Mouse (Mus musculus): ENCODE measurements around the gene Ago1. TPM values are rescaled to one million over a fixed set of nuclear protein-coding genes. Genes with fewer than 3 reads are reported as not detected.

The Ago1 gene
- total RNA-seq, 2 experiments from 2014 or later: 5.8 to 6.2 TPM

DNA sequence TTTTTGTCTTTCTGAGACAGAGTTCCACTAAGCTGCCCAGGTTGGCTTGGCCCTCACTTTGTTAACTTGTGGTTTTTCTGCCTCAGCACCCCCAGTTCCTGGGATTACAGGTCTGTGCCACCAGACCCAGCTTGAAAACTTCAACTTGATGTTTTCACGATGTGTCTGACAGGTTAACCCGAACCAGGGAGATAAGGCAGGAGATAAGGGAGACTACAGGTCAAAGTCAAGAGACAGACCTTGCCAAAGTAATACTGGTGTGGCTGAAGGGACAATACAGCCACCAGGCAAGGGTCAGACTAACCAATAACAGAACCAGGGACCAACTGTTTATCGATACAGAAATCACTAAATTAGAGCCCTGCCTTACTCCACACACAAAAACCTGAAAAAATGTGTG is 11.9 kb upstream of the Ago1 start:
- no peak for DNase-seq (ENCODE audit: low spot score)

DNA sequence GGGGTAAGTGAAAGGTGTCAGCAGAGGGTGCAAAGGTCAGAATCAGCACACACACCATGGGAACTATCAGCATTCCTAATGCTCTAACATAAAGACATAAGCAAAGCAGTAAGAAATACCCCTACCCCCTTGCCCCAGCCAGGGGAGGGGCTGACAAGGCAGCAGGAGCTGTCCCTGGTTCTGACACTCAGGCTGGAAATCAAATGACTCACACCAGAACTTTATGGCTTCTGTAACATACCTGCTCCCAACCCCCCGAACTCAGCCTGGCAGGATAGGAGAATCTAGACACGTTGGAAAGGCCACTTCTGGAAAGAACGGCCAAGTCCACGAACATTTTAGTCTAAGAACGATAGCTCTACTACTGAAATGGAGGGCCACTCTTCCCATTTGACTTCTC is 4.6 kb upstream of the Ago1 start:
- DNase-seq (ENCODE audit: low spot score): no peak

DNA sequence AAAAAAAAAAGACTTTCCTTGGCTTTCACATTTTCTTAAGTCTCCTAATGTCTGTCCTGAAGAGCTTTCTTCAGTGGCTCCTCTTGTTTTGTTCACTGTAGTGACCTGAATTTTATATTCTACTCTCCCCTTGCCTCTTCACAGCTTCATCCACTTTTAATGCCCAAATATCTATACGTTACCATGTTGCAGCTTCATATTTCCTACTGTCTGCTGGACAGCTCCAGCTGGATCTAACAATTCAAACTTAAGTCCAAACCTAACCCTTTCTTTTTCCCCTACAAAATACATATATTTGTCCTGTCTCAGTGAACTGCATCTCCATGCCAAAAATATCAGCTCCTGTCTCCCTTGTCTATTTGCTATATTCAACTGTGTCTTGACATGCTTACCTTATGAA is 951 bp upstream of the Ago1 start:
- DNase-seq (ENCODE audit: low spot score): no peak

DNA sequence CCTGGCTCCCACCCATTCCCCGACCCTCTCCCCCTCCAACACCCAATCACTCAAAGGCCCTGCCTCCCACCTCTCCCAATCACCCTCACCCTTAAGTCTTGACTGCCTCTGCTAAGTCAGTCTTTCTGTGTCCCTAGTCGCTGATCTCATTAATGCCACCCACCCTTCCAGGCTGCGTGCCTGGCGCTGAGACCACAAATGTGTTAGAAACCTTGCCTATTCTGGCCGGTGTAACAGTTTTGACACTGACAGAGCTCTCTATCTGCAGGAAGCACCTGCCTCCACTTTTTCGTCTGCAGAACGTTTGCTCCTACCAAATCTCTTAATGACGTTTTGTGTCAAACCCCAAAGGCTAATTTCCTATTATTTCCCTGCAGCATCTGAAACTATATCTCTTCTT is 542 bp upstream of the Ago1 start:
- DNase-seq (ENCODE audit: low spot score): no peak

DNA sequence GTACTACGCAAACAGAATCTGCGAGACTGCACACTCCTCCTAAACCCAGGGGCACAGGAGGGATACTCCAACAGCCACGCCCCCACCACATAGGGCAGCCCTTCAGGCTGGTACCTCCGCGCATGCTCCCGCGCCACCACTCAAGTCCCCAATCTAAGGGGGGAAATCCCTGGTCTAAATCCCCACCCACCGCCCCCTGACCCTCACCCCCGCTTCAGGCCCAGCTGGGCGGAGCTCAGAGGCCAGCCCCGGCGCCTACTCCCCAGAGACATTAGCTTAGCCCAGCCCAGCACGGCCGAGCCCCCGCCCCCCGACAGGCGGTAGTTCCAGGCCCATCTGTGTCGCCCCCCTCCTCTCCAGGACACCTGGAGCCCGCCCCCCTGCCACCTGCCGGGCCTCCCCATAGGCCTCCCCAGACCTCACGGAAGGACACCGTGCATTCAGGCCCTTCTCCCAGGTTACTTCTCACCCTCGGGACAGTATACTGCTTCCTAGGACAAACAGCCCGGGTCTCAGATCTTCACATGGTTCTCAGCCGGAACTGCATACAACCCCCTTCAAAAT is 580 bp downstream of the Ago1 start:
- DNase-seq (ENCODE audit: low spot score): peak; percentile 30

DNA sequence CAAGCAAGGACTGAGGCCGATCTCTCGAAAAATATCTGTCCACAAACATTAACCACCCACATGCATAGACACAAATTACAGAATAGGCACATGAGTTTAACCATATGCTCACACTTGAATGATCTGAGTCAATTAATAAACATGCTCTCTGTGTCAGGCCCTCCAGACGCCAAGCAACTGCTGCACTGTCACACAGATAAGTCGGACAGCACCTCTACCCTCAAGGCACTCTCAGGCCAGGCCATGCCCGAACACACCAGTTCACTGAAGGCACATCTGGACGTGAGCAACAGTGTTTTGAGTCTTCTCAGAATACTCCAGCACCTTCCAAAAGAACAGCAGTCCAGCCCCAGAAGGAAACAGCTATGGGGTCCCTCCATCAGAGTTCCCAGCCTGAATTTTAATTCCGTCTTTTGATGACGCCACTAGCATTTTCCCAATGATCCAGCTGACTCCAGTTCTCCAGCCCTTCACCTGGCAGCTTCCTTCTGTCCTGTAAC is 2.1 kb downstream of the Ago1 start:
- DNase-seq (ENCODE audit: low spot score): no peak

DNA sequence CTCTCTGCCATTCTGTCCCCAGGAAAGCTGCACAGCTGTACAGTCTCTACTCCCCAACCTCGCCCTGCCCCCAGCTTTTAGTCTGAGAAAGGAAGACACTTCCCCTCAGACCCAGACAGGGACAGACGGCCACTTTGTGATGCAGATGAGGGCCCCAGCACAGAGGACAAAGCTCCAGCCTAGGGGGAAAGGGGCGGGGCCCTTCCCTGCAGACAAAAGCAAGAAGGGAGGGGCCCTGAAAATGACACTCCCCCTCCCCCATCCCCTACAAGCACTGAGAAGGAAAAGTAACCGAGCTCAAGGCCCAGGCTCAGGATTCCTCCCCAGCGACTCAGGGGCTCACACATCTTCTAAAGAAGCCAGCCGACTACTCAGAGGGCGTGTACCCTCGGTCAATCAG is 2.5 kb downstream of the Ago1 start:
- no peak for DNase-seq (ENCODE audit: low spot score)

DNA sequence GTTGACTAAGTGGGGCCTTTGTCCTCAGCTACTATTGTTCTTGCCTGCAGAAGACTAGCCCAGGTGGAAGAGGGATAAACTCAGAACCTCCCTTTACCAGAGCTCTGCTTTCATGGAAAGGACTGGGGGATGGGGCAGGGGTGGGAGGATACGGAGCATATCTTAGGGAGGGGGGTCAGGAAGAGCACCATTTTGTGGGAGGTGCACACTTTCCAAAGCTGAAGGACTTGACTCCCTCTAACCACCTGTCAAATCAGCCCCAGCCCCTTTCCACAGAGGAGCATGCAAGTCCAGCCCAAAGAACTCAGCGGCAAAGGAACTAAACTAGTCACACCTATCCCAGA is 3.5 kb downstream of the Ago1 start:
- DNase-seq (ENCODE audit: low spot score): no peak

DNA sequence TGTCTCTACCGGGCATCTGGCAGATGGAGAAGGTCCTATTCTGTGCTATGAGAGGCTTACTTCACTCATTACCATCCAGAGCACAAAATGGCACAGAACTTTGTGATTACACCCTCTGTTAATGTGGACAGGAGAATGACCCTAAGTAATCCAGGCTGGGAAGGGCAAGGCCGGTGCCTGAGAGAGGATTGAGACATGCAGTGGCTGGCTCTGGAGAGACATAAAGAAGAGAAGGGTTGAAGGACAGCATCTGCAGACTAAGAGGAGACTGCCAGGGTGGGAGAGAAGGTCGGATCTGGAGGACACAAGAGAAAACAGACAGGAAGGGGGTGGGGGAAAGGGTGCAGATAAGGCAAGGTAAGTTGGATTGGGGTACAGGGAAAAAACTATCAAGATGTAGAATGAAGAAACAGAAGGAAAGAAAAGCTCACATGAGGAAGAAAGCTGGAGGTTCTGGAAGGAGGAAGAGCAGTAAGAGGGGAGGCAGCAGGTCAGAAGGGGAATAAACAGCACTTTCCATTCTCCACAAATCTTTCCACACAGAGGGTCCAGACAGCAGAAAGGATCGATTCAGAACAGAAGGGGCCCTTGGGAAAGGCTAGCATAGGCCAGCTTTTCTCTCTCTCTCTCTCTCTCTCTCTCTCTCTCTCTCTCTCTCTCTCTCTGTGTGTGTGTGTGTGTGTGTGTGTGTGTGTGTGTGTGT is 4.0 kb downstream of the Ago1 start:
- DNase-seq (ENCODE audit: low spot score): no peak

DNA sequence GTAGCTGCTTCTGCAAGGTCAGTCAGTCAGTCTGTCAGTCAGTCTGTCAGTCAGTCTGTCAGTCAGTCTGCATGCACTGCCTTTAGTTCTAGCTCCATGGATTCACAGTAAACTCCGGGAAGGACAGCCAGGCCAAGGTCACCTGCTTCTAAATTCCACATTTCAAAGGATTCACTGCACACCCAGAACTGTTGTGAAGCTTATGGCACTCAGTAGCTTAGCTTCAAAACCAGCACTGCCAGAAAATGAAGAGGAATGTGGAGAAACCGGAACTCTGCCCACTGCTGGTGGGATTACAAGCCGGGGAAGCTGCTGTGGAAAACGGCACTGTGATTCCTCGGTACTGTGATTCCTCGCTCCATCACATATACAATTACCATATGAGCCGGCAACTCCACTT is 12.9 kb downstream of the Ago1 start:
- no peak for DNase-seq (ENCODE audit: low spot score)

DNA sequence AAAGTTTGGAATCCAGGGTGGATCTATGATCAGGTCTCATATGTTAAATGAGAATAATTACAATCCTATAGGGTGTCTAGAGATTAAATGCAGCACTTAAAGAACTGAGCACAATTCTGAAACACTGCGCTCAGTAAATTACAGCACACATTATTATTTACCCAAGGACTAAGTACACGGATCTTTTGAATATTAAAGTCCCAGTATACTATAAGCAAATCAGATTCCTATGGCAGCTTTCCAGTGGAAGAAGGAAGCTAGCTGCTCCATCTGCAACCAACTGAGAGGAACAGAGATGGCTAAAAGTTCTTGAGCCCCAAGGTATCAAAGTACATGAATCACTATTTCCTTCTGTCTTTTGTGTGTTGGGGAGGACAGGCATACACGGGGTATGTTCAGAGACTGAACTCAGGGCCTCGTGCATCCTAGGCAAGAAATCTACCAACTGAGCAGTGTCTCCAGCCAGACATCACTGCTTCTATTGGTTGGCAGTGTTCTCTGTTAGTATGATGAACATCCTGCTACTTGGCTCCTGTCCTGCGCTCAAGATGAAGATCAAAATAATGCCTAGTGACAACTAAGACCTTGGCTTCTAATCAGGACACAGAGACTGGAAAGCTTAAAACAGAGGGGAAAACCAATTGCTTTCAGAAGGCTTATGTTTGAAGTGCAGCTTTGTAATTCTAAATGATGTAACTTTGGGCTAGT is 13.7 kb downstream of the Ago1 start:
- no peak for DNase-seq (ENCODE audit: low spot score)

DNA sequence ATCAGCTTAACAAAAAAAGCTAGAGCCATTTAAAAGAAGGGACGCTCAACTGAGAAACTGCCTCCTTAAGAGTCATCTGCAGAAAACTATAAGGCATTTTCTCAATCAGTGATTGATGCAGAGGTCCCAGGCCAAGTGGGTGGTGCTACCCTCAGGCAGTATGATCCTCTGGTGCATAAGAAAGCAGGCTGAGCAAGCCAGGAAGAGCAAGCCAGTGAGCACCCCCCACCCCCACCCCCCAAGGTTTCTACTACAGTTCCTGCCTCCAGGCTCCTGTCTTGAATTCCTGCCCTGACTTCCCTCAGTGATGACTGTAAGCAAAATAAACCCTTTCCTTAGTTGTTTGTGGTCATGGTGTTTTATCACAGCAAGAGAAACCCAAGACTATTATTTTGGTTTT is 18.1 kb downstream of the Ago1 start:
- no peak for DNase-seq (ENCODE audit: low spot score)

DNA sequence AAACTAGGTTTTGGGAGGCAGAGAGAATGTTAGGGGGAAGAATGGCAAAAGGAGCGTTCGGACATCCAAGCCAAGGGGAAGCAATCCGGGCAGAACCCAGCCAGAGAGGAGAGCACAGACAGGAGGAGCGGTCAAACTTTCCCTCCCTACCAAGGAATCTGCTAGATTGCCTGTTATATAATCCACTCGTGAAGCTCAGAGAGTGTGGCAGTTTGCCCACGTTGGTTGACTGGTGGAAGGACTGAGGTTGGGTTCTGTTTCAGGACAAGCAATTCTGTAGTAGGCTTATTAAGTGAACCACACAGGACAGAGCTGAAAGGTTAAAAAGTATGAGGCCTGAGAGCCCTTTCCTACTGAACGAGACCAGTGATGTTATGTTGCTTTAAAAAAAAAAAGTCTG is 21.3 kb downstream of the Ago1 start:
- DNase-seq (ENCODE audit: low spot score): peak; percentile 23

DNA sequence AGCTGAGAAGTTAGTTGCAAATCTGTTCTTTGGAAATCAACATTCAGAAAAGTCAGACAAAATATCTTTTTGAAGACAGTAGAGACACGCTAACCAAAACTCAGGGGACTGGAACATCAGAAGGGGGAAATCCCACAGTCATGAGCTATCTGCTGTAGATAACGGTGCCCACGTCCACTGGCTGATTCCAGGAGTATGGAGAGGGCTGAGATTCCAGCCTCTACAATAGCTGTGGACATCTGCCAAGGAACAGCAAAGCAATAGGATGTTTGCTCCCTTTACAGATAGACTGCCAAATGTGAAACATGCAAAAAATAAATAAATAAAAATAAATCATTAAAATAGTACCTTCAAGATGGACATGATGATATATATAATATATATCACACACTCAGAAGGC is 23.9 kb downstream of the Ago1 start:
- no peak for DNase-seq (ENCODE audit: low spot score)

DNA sequence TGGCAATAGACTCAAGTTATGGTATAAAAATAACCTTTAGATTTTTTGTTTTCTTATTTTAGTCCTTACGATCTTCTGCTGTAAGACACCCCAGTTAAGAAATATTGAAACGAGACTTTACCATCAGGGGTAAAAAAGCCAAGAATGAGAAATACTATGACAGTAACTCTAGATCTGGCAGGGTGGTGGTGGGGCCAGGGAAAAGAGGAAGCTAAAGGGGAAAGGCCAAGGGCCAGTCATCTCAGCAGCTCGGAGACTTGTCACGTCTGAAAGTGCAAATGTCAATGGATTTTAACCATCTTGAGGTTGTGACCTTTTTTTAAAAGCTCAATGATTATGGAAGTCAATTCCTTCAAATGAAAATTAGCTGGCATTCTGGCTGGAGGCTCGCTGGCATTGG is 30.1 kb downstream of the Ago1 start:
- DNase-seq (ENCODE audit: low spot score): no peak

DNA sequence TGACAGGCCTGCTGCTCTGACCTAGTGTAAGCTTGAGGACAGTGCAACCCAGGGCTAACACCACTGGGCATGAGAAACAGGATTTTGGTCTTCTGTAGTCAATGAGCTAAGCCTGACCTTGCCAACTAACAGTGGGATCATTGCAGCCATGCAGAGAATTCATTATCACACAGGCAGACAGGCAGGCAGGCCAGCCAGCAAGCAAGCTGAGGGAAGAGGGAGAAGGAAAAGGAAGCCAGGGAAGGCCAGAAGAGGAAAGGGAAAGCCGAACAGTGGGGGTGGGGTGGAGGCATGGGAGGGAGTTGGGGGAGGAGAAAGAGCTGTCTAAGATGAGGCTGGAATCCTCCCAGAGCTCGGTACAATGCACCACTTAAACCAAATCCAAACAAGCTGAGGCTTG is 32.1 kb downstream of the Ago1 start:
- no peak for DNase-seq (ENCODE audit: low spot score)

DNA sequence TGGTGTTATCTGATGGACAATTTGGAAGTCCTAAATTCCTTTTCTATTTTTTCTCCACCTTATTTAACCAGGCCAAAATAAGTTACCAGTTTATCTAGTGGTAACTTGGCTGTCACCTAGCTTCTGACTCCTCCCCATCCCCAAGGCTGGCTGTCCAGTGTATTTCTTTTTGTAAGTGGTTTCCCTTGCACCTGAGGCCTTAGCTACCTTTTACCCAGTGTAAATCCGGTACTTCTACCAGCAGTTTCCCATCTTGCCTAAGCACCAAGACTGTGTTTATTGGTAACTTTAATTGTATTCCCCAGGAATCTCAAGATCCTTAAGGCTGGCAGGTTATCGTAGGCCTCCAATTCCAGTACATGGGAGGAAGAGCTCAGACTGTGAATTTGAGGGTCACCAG is 34.3 kb downstream of the Ago1 start:
- no peak for DNase-seq (ENCODE audit: low spot score)

DNA sequence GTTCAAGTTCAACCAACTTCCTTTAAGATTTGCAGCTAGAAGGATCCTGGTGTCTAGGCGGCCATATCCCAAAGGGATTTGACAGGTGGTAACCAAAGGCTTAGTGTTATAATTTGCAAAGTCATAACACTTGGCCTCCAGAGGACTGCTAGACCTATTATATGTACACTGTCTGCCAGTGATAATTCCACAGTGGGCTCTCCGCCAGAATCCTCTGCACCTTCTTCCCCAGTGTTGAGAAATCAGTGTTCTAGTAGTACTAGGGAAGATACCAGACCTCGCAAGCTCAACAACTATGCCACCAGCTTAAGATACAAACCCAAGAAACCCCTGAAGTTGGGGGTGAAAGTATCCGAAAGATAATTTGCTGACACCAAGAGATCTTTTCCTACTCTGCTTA is 35.2 kb downstream of the Ago1 start:
- peak; percentile 24 for DNase-seq (ENCODE audit: low spot score)

DNA sequence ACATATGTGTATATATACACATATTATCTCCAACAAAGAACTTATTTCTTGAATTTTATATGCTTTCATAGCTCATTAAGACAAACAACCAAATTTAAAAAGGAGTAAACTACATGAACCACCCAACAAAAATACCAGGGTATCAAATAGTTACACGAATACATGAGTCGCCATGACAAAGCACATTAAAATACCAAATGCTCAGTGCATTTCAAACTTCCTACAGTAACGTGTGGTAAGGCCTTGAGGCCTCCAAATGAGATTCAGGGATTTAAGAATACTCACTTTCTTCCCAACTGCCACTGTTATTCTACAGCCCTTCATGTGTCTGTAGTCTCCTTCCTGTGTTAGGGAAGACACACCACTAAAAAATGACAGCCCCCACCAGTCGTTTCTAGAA is 36.6 kb downstream of the Ago1 start:
- DNase-seq (ENCODE audit: low spot score): no peak

DNA sequence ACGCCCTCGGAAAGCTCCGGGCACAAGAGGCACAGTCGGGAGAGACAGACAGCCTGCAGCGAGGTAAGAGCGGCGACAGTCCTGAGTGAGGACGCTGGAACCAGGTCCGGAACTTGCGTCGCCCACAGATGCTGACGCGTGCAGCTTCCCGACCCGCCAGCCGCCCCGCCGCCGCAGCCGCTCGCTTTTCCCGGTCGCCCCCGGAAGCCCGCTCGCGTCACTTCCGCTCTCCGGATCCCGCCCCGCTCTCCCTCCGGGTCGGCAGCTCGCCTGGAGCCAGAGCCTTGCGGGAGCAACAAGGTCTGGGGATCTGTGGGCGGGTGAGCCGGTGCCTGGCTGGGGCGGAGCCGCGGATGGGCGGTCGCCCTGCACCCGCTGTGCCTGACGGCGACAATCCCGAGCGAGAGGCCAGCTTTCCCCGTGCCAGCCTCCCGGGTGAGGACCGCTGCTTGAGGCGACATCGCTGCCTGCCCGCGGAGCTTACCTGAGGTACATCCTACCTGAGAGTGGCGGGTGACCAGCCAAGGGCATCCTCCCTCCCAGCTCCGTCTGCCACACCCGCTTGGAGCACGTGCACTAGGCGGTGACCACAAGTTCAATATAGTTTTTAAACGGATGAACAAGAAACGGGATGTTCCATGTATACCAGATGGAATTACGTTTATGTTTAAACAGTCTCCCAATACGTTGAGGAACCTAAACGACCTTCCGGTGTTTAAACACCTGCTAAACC is 38.9 kb downstream of the Ago1 start, which contains the start of gene Ago3:
Gene Ago3, minus strand, starts transcription at position 210 of the 733 bp plus-strand sequence.
- peak; percentile 96 for DNase-seq (ENCODE audit: low spot score)

DNA sequence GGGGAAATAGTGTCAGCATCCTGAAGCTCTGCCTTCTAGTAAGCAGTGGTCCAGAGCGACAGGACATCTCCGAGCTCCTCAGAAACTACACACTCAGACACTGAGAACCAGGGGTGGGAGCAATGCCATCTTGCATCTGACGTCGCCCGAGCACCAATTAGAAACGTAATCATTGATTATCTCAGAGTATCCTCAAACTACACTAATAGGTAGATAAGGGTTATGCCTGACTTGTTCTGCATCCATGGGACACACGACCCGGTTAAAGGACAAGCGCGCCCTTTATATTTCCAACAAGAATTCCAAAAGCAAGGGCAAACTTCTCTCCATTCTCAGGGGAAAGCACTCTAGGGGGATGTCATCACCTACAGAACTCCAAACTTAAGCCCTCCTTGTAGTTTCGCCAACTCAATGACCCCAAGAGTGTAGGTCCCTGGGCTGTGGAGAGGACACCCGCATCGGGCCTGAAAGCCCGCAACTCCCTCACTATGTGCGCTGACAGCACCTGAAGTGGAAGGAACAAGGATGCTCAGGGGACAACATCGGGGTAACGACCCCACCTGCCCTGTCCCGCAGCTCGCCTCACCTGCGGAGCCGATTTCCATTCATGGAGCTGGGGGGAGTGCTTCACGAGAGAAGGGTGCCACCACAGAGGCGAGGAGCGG is 39.6 kb downstream of the Ago1 start:
- DNase-seq (ENCODE audit: low spot score): no peak

DNA sequence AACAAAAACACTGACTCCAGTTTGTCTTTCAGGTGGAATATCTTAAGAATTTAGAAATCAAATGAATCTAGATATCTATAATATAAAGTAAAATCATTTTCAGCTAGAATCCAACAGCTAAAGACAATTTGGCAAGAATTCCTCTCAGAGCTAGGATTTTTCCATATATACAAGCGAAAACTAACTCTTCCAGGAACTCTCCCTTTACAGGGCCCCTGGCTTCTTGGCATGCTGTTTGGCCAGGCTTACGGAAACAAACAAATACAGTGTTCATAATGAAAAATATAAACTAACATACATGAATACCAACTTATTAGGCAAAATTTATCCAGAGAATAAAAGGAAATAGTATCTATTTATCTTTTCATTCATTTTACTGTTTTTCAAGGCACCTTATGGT is 44.5 kb downstream of the Ago1 start:
- DNase-seq (ENCODE audit: low spot score): no peak

Measured in gastrocnemius, adult 18-20 months (tissue).